Comparison of ENCODE assay signal across 9 mouse cellular contexts in the genomic region with DNA sequence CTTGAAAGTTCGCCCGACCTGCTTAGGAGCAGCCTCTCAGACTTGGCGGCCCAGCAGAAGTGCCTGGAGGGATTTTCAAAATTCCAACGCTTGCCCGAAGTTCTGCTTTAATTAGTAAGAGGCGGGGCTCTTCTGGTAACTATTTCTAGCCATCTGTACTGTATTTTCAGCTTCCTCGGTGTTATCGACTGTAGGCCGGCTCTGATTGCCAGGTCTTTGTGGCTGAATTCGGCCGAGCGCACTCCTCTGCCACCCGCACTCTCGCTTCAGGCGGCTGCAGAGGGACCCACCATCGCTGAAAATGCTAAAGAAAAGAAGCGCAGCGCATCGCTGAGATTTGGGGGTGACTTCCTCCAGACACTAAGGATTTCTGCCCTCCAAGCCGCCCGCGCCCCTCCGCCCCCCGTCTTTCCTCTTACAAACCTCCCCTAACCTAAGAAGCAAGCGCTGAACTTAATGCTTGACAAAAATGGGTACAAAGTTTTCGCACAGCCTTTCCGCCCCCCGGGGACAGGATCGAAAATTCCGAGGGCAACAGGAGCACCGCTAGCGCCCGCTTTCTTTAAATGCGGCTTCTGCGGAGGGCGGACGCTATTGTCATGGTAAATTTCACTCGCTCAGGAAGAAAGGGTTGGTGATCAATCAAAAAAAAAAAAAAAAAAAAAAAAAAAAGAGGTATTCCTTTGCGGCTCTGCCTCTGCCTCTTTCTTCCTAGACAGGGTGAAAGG. TPM values are rescaled to one million over a fixed set of nuclear protein-coding genes. Genes with fewer than 3 reads are reported as not detected.
DNase-seq lines count a peak whose midpoint lies in the region; ATAC-seq lines count a peak whose summit lies in the region.
"Had no signal": no experiment of that assay in that cellular context is flagged by ENCODE, and none has a peak within 500 bp of the region (broad histone marks: within the 10 kb centered on the region; RNA-seq: fewer than 3 reads in every experiment).

No protein-coding gene starts in this region.

- ATAC-seq in embryonic facial prominence, embryonic 12.5 days (ENCODE audit: insufficient number of reproducible peaks, insufficient read depth, low FRiP score, low TSS enrichment) = 0 out of 2 replicates have a peak, but pooled peaks have one; percentile 6
- ATAC-seq in hematopoietic stem cell, adult 5-6 weeks (replicated peaks in 1 of 2; ENCODE audit: insufficient read depth in 1 of 2, low FRiP score in 2 of 2, low TSS enrichment in 1 of 2, low read depth in 1 of 2, poor library complexity in 2 of 2, severe bottlenecking in 2 of 2) = peak; percentile 3 to 8; a peak in 1 of 4 replicates
- ATAC-seq in limb, embryonic 13.5 days (ENCODE audit: low FRiP score, low read depth) = peak; percentile 48; the same call in 1 of the 2 replicates
- ATAC-seq in midbrain, embryonic 16.5 days = 0 out of 2 replicates have a peak, but pooled peaks have one; percentile 23
- no peak for ATAC-seq in activated CD4-positive, CD25-positive, alpha-beta regulatory T cell, adult 4 months

- peak overlapping the region; percentile 52 for H3K4me3 ChIP-seq in embryonic facial prominence, embryonic 12.5 days
- H3K4me3 ChIP-seq in limb, embryonic 13.5 days = peak overlapping the region; percentile 60
- peak overlapping the region; percentile 49 for H3K4me3 ChIP-seq in midbrain, embryonic 16.5 days (ENCODE audit: low read depth, low read length)

- intact Hi-C loops in heart, postnatal 25 days (cut with DNase I) = loop anchor here (5.0 kb wide), 1 partner anchor 270 kb away; no protein-coding TSS in a partner anchor

- DNase-seq in heart, adult 11 months = peak; percentile 90
- no peak for DNase-seq in heart, postnatal 25 days (ENCODE audit: low spot score)
- no peak for DNase-seq in urinary bladder, postnatal 10 days (ENCODE audit: low spot score)

- H3K27ac ChIP-seq in embryonic facial prominence, embryonic 12.5 days = peak overlapping the region; percentile 60
- H3K27ac ChIP-seq in limb, embryonic 13.5 days = peak overlapping the region; percentile 72; the same call in 1 of the 2 replicates
- H3K27ac ChIP-seq in midbrain, embryonic 16.5 days (ENCODE audit: low read length) = no peak overlapping the region

- 0 out of 2 replicates have a peak, but pooled peaks cover 5% of the 10 kb centered on the region for H3K4me1 ChIP-seq in embryonic facial prominence, embryonic 12.5 days
- peaks cover 6% of the 10 kb centered on the region; the same call in 1 of the 2 replicates for H3K4me1 ChIP-seq in limb, embryonic 13.5 days
- peaks cover 9% of the 10 kb centered on the region; the same call in 1 of the 2 replicates for H3K4me1 ChIP-seq in midbrain, embryonic 16.5 days (ENCODE audit: control insufficient read depth, insufficient read depth, low read length)

- under 1% methylated on average over 39 of the region's 39 CpGs for WGBS in embryonic facial prominence, embryonic 12.5 days
- whole genome bisulfite sequencing in limb, embryonic 13.5 days = under 1% methylated on average over 39 of the region's 39 CpGs
- WGBS in midbrain, embryonic 16.5 days = 1% methylated on average over 38 of the region's 39 CpGs

- H3K9ac ChIP-seq in embryonic facial prominence, embryonic 12.5 days = peak overlapping the region; percentile 60
- H3K9ac ChIP-seq in limb, embryonic 13.5 days = peak overlapping the region; percentile 77
- H3K9ac ChIP-seq in midbrain, embryonic 16.5 days (ENCODE audit: low read depth, low read length) = peak overlapping the region; percentile 64

- H3K27me3 ChIP-seq in embryonic facial prominence, embryonic 12.5 days = no peaks in the 10 kb centered on the region
- H3K27me3 ChIP-seq in limb, embryonic 13.5 days = 0 out of 2 replicates have a peak, but pooled peaks cover 3% of the 10 kb centered on the region
- no peaks in the 10 kb centered on the region for H3K27me3 ChIP-seq in midbrain, embryonic 16.5 days (ENCODE audit: control insufficient read depth, insufficient read depth, low read depth, low read length)

- no peaks in the 10 kb centered on the region for H3K36me3 ChIP-seq in embryonic facial prominence, embryonic 12.5 days
- no peaks in the 10 kb centered on the region for H3K36me3 ChIP-seq in limb, embryonic 13.5 days
- H3K36me3 ChIP-seq in midbrain, embryonic 16.5 days (ENCODE audit: control insufficient read depth, insufficient read depth, low read length) = no peaks in the 10 kb centered on the region
- H3K36me3 ChIP-seq: G1E had no signal

- H3K4me2 ChIP-seq in embryonic facial prominence, embryonic 12.5 days (replicated peaks) = peak overlapping the region; percentile 98
- peak overlapping the region; percentile 98 for H3K4me2 ChIP-seq in limb, embryonic 13.5 days (replicated peaks)
- peak overlapping the region; percentile 88 for H3K4me2 ChIP-seq in midbrain, embryonic 16.5 days (ENCODE audit: low read length)

- no peaks in the 10 kb centered on the region for H3K9me3 ChIP-seq in embryonic facial prominence, embryonic 12.5 days
- no peaks in the 10 kb centered on the region for H3K9me3 ChIP-seq in limb, embryonic 13.5 days
- peaks cover 2% of the 10 kb centered on the region; the same call in 1 of the 2 replicates for H3K9me3 ChIP-seq in midbrain, embryonic 16.5 days (replicated peaks; ENCODE audit: control insufficient read depth, low read length, poor library complexity, severe bottlenecking)
- H3K9me3 ChIP-seq: G1E had no signal

RNA-seq across cellular contexts. Expression of a gene that starts 0.5 kb away (rescaled TPM):
- total RNA-seq in heart, postnatal 25 days (2021) = 10 to 100 TPM; 32.7 to 33.9 TPM
- 5.2 and 6.6 TPM in 2 replicates for polyA plus RNA-seq in embryonic facial prominence, embryonic 12.5 days (2016; fragmentation: Nextera tagmentation; extraction: Ambion mirVana)
- total RNA-seq in hematopoietic stem cell, adult 5-6 weeks (2017) = 0.13 and 0.15 TPM in 2 replicates
- 3.2 and 3.8 TPM in 2 replicates for polyA plus RNA-seq in limb, embryonic 13.5 days (2015; fragmentation: Nextera tagmentation; extraction: Ambion mirVana)
- 1.1 and 1.8 TPM in 2 replicates for polyA plus RNA-seq in midbrain, embryonic 16.5 days (2015; fragmentation: Nextera tagmentation; extraction: Ambion mirVana)
- polyA plus RNA-seq in activated CD4-positive, CD25-positive, alpha-beta regulatory T cell, adult 4 months (2017; shearing (Covaris generic)) = not detected
- polyA plus RNA-seq: G1E had no signal

RNA-seq across cellular contexts. Expression of a gene that starts 7.7 kb away (rescaled TPM):
- total RNA-seq in heart, postnatal 25 days (2021) = not detected
- polyA plus RNA-seq in embryonic facial prominence, embryonic 12.5 days (2016; fragmentation: Nextera tagmentation; extraction: Ambion mirVana) = 1.1 and 1.3 TPM in 2 replicates
- total RNA-seq in hematopoietic stem cell, adult 5-6 weeks (2017) = 9.3 and 11.4 TPM in 2 replicates
- polyA plus RNA-seq in limb, embryonic 13.5 days (2015; fragmentation: Nextera tagmentation; extraction: Ambion mirVana) = 0.75 and 0.82 TPM in 2 replicates
- 0.57 and 0.63 TPM in 2 replicates for polyA plus RNA-seq in midbrain, embryonic 16.5 days (2015; fragmentation: Nextera tagmentation; extraction: Ambion mirVana)
- not detected for polyA plus RNA-seq in activated CD4-positive, CD25-positive, alpha-beta regulatory T cell, adult 4 months (2017; shearing (Covaris generic))
- polyA plus RNA-seq: G1E had no signal
